Mouse (Mus musculus): ENCODE measurements around the gene Galnt4. TPM values are rescaled to one million over a fixed set of nuclear protein-coding genes. Genes with fewer than 3 reads are reported as not detected.
"Not testable (repeated sequence)": the region's sequence is repeated elsewhere in the genome, so short reads cannot be mapped to it uniquely, and the experiment has no call there.

Galnt4 gene
- polyA plus RNA-seq, 1 experiment from 2014 or later, result 12.4 TPM

DNA sequence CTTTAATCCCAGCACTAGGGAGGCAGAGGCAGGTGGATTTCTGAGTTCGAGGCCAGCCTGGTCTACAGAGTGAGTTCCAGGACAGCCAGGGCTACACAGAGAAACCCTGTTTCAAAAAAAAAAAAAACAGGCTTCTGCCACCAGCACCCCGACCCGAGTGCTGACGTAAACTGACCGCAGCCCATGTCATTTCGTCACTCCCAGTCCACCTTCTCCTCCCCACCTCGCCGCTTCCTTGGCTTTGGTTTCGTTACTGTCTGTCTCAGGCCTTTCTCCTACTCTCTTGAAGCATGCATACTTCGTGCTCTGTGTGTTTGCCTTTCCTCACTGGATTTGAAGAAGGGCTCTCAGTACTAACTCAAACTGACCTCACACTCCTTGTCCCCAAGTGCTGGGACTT, 49.7 kb downstream of the Galnt4 start:
- H3K4me2 ChIP-seq (replicated peaks; ENCODE audit: low read depth, low read length), result not testable (repeated sequence)
- WGBS, result 92% methylated on average over 10 of the region's 10 CpGs

DNA sequence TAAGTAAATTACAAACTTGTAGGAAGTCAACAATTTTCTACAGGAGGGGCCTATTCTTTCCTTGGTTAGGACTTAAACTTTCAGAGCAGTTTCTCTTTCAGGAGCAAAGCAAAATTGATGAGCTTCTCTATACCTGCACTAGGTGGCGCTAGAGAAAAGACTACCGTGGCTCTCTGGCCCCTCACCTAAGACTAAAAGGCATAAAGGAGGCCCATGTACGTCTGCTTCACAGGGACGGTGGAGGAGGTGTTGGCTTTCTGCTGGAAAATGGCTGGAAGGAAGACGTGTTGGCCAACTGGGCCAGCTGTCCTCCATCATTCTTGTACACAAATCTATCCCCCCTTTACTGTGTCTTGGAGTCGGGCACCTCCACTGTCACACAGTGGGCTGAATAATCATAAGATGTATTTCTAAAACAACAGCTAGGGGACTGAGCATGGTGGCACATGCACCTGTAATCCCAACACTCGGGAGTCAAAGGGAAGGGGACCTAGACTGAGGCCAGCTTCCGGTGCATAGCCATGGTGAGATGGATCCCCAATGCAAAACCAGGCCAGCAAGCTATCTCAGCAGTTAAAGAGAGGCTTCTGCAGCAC, 54.1 kb downstream of the Galnt4 start:
- Histone ChIP-seq H3K27me3 (ENCODE audit: control insufficient read depth, insufficient read depth, low read length) (no peaks in the 10 kb centered on the region), H3K36me3 (ENCODE audit: control insufficient read depth, insufficient read depth, low read length) (peaks cover 2% of the 10 kb centered on the region; the same call in 1 of the 2 replicates), H3K4me2 (replicated peaks; ENCODE audit: low read depth, low read length) (no peak overlapping the region), H3K9me3 (ENCODE audit: control insufficient read depth, low read length) (no peaks in the 10 kb centered on the region), H3K9ac (ENCODE audit: low read depth, low read length) (no peak overlapping the region), H3K4me3 (ENCODE audit: low read length) (no peak overlapping the region), H3K4me1 (ENCODE audit: control insufficient read depth, insufficient read depth, low read length) (no peaks in the 10 kb centered on the region), H3K27ac (ENCODE audit: low read depth, low read length) (no peak overlapping the region)
- 38% methylated on average over 8 of the region's 8 CpGs for WGBS
- ATAC-seq (ENCODE audit: low FRiP score, low TSS enrichment), result peak; percentile 53; the same call in 1 of the 2 replicates

More for the DNA sequence above, 49.7 kb downstream of the Galnt4 start:
- not testable (repeated sequence) for H3K36me3 ChIP-seq (ENCODE audit: control insufficient read depth, insufficient read depth, low read length); H3K4me1 ChIP-seq (ENCODE audit: control insufficient read depth, insufficient read depth, low read length); ATAC-seq (ENCODE audit: low FRiP score, low TSS enrichment); H3K27ac ChIP-seq (ENCODE audit: low read depth, low read length); H3K9ac ChIP-seq (ENCODE audit: low read depth, low read length); H3K27me3 ChIP-seq (ENCODE audit: control insufficient read depth, insufficient read depth, low read length); H3K9me3 ChIP-seq (ENCODE audit: control insufficient read depth, low read length); H3K4me3 ChIP-seq (ENCODE audit: low read length)

Other genes with a start within 250 kb of the Galnt4 start
- 123 and 149 TPM in 2 replicates for gene Atp2b1, start 193.8 kb upstream of the Galnt4 start, polyA plus RNA-seq (2014; fragmentation: Nextera tagmentation; extraction: Ambion mirVana)
- 18.1 and 28.9 TPM in 2 replicates for gene Poc1b, start 1.1 kb upstream of the Galnt4 start, polyA plus RNA-seq (2014; fragmentation: Nextera tagmentation; extraction: Ambion mirVana)
- gene Phxr2, start 18.2 kb downstream of the Galnt4 start, polyA plus RNA-seq (2014; fragmentation: Nextera tagmentation; extraction: Ambion mirVana), result 0.17 TPM in 1 of 2 replicates, not detected in the other
- 87.7 and 98.5 TPM in 2 replicates for gene Dusp6, start 155.1 kb downstream of the Galnt4 start, polyA plus RNA-seq (2014; fragmentation: Nextera tagmentation; extraction: Ambion mirVana)